Mouse (Mus musculus): ENCODE results near the gene Slc41a1.

The Slc41a1 gene

DNA sequence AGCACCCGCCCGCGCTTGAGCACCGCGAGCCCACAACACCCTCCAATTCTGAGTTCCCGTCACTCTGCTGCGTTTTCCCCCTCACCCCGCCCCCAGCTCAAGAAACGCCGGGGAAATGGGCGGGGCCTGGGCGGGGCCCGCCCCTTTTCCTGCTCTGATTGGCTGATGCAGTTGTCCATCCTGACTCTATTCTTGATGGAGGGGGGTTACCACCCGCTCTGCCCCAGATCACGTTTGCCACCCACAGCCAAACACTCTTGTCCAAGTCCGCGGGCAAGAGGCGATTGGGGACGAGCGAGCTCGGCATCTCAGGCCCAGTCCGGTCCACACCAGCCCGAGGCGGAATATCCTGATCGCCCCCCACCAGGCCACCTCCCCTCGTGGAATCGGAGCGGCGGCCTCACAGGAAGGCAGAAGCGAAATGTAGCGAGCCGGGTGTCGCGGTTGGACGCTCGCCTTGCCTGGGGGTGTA is 530 bp downstream of the Slc41a1 start:
- DNase-seq (ENCODE audit: low spot score) = peak; percentile 96

DNA sequence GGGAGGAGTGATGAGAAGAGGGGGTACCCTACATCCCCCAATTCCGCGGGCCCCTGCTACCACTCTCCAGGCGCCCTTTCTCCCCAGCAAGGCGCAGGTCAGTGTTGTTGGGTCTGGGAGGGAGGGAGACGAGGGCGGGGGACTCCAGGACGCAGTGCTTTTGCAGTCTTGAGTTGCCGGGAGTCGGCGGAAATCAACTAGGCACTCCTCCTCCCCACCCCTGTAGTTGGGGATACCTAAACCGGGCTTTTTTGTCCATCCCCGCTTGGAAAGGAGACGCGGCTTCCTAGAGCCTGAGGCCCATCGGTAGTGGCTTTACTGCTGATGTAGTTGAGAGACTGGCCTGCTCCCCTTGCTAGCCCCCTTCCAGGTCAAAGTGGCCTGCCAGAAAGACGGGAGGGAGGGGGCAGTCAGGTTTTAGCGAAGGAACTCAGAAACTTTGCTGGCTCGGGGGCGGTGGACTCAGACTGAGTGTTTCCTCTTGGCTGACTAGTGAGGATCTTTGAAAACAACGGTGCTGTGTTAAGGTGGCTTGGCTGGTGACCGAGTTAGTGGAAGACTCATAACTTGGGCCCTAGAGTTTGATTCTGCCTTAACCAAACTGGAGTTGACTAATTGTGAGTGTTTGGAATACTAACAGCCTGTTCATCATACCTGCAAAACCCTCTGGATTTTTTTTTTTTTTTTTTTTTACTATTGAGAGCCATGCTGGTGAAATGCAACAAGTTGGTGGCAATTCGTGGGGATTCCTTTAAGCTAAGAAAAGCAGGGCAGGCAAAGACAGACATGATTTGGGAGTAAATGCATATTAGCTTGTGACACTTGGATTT is 1.2 kb downstream of the Slc41a1 start:
- peak; percentile 60 for DNase-seq (ENCODE audit: low spot score)

DNA sequence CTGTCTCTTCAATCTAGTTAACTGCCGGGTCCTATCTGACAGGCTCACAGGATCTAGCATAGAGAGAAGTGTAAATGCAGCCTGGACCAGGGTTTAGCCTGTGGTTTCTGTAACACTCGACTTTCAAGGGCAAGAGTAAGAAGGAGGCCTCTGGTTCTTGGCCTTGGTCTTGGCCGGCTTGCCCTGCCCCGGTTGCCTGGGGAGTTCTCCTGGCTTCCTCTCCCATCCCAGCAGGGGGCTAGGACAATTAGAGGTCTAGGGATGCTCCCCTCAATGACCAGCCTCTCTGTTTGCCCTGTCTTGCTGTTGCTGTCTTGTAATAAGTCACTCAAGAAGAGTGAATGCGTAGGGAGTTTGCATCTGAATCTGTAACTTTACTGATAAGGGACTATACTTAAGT is 2.0 kb downstream of the Slc41a1 start:
- no peak for DNase-seq (ENCODE audit: low spot score)

DNA sequence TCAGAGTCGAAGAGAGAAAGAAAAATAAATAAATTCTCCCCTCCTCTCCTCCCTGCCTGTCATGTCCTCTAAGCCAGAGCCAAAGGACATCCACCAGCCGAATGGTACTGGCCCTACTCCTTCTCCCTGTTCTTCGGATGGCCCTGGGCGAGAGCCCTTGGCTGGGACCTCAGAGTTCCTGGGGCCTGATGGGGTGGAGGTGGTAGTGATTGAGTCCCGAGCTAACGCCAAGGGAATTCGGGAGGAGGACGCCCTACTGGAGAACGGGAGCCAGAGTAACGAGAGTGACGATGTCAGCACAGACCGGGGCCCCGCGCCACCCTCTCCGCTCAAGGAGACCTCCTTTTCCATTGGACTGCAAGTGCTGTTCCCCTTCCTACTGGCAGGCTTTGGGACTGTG is 3.3 kb downstream of the Slc41a1 start:
- DNase-seq (ENCODE audit: low spot score) = no peak

DNA sequence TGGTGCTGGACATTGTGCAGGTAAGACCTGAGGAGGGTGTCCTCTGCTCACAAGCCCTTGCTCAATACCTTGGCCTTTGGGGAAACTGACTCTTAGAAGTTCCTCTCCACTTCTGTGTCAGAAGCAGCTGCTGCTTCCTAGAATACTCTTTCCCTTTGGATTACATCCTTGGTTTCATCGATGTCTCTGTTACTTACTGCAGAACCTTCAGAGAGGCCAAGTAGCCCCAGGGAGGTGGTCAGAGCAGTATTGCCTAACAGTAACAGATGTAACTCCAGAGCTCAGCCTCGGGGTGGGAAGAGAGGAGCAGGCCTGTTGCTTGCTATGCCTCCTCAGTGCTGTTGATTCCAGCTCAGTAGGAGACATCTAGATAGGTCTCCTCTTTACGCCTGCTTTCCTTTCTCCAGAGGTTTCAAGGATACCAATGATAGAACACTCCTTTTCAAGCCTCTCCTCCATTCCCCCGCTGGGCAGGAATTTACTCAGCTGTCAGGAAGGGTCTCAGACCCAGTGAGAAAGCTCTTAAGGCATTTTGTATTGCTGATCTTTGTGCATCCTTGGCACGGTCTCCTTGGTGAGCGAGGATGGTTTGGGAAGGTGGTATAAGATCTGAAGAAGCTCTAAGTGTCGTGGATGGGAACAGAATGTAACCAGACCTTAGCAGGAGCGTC is 3.8 kb downstream of the Slc41a1 start:
- DNase-seq (ENCODE audit: low spot score) = no peak

DNA sequence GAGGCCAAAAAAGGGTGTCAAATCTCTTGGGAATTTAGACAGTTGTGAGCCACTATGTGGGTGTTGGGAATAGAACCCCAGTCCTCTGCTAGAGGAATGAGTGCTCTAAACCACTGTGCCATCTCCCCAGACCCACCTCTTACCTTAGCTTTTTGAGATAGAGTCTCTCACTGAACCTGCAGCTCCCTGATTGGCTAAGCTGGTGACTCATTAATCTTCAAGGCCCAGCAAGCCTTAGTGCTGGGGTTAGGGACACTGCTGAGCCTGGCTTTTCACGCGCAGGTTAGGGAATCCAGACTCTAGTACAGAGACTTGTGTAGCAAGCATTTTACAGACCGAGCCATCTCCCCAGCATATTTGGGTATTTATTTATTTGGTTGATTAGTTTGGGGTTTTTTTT is 9.7 kb downstream of the Slc41a1 start:
- no peak for DNase-seq (ENCODE audit: low spot score)

DNA sequence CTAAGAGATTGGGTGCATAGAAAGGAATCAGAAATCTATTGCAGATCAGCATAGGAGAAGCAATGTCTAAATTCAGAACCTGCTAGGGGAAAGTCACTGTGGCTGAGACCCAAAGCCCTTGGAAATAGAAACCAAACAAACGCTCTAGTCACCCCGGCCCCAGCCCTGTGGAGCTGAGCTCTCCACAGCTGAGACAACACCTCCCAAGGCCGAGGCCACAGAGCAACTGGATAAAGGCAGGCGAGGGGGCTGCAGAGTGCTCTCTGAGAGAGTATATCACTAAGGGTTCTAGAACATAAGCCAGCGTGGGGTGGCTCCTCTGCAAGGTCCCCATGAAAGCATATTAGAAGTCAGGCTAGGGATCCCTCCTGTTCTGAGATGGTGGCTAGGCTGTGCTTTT is 11.2 kb downstream of the Slc41a1 start:
- no peak for DNase-seq (ENCODE audit: low spot score)

DNA sequence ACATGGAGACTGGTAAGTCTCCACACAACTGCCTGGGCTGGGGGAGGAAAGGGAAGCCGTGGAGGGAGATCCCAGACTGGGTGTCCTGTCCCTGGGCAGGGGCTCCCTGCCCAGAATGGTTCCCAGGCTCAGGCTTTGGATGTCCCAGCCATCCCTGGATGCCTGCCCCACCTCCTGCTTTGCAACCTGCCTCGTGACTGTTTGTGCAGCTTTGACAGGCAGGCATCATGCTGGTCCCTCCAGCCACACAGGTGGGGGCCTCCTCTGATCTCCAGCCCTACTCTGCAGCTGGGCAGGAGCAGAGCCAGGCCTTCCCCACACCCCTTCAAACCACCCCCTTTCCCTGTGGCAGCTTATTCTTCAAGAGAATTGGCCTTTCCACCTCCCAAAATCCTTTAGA is 12.0 kb downstream of the Slc41a1 start:
- DNase-seq (ENCODE audit: low spot score) = no peak

DNA sequence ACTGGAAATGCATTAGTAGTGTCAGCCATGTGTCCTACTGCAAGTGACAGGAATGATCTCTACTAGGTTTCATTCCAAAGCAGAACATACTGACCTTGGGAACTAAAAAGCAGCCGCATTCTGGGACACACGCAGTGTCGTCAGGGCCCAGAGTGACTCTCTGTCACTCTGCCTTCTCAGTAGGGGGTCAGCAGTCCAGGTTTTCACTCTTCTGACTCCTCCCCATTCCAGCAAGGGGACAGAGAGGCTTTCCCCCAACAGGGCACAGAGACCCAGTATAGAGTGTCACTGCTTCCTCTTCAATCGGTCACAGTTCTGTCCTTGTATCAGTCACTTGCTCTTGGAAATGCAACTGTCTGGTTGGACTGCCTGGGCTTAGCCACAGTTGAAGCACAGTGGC is 14.9 kb downstream of the Slc41a1 start:
- DNase-seq (ENCODE audit: low spot score) = no peak

DNA sequence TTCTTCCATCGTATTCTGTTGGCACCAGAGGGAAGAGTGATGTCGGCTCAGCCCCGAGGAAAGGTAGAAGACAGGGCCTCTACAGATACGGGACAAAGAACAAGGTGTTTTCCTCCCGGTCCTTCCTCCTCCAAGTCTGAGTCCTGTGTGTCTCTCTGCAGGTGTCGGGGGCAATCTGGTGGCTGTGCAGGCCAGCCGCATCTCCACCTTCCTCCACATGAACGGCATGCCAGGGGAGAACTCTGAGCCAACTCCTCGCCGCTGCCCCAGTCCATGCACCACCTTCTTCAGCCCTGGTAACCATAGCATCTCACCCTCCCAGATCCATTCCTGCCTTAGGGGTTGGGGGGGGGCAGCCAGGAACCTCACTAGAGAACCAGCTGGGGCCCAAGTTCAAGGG is 16.5 kb downstream of the Slc41a1 start:
- DNase-seq (ENCODE audit: low spot score) = no peak

DNA sequence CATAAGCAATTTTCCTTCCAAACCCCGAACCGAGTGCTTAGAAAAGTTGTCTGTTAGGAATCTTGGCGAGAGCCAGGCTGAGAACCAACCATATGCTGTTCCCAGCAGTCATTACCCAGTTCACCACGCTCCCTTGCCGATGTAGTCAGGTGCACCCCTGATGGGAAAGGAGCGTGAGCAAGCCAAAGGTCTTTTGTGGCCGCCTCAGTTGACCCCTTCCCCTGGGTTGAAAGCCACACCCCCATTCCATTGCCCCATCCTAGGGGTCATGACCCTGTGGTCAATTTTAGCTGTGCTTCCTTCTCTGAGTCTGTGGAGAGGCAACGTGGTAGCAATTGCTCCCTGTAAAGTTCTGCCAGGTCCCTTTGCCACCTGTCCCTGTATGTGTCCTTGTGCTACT is 17.6 kb downstream of the Slc41a1 start:
- DNase-seq (ENCODE audit: low spot score) = no peak

DNA sequence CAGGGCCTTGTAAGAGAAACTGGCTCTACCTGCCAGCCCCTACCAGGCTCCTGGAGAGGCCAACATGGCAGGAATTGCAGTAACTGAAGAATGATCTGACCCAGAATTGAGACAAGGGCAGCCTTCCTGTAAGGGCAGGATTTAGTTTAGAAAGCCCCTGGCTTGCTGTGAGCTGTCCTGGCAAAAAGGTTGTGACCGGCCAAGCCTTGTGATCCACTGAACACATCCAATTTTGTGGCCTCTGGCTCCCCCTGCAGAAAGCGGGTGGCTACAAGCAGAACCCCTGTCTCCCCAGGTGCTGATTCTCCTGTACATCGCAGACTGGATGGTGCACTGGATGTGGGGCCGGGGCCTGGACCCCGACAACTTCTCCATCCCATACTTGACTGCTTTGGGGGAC is 19.0 kb downstream of the Slc41a1 start:
- DNase-seq (ENCODE audit: low spot score) = peak; percentile 76

DNA sequence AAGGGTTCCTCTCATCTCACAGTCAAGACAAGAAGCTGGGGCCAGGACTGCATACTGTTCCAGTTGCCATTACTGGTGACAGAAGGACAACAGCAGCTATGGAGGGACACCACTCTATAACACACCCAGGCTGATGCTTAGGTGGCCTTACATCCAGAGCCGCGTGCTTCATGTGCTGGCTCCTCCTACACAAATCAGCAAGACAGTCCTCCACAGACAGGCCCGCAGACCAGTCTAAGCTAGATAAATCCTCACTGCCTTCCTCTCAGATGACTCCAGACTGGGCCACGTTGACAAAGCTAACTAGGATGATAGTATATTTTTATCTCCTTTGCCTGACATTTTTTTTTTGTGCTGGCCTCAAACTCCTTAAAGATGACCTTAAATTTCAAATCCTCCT is 34.5 kb downstream of the Slc41a1 start:
- DNase-seq (ENCODE audit: low spot score) = no peak

DNA sequence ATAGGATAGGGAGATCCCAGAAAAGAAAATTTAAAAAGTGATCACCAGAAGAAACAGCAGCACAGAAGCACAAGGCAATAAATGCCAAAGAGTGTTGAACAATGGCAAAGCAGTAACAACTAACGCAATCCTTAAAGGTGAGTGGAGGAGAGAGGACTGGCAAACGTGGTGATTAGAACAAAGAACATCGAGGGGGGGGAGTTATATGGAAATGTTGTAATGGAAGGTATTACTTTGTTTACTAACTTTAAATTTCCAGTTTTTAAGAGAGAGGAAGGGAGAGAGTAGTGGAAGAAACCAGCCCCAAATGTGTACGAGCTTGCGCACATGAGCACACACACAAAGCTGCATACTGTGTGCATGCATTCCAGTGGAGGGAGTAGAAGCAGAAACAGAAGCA is 38.3 kb downstream of the Slc41a1 start:
- DNase-seq (ENCODE audit: low spot score) = no peak

DNA sequence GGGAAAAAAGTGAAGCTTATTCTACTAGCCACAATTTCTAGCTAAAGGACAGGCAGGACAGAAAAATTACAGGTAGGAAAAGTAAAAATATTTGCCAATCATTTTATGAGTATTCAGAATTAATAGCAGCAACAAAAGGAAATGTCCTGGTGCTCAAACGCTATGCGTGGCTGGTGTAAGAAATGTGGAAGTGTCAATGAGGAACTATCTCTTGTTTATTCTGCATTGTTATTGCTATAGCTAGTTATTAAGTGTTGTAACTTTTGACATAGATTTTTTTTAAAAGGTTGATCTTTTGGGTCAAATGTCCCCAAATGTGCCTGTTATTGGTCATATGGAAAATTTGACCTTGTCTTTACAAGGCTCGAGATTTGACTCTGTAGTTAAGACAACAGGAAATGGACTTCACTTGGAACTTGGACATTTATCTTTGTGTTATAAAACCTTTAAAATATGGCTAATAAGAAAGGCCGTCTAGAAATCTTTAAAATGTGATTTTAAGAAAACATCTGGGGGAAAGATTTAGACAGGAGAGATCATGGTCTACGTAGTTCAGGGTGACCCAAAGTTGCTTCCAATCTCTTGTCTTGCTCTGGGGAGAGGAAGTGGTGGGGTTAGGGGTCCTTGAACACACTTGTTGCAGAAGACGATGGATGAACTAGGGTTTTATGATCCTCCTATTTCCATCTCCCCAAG is 39.2 kb downstream of the Slc41a1 start:
- no peak for DNase-seq (ENCODE audit: low spot score)

DNA sequence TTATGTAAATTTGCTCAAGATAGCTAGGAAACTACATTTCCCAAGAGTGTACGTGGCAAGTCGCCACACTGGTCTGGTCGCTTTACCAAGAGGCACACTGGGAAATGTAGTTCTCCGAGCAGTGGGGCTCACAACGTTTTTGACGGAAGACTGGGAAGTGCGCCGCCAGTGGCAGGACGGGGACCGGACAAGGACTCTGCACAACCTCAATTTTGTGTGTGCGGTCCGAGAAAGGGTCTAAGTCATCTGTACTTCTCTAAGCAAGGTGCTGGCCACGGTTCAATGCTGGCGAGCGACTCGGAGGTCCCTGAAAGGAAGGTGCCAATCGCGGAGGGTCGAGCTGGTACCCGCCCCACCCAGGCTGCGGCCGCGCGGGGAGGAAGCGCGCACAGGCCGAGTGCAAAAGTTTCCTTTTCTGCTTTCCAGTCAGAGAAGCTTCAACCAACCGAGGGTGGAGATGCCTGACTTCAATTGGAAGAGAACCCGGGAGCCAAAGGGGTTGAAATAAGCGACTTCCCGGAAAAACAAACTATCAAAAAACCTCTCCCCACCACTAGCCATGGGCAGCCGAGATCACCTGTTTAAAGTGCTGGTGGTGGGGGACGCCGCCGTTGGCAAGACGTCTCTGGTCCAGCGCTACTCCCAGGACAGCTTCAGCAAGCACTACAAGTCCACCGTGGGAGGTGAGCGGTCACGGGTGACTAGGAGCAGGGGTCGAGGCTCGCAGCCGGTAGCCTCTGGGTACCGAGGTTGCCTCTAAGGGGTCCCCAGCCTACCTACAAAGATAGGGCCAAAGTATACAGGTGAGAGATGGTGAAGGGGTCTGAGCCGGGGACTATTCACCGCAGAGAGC is 40.0 kb downstream of the Slc41a1 start, which contains the start of gene Rab29:
TSS of gene Rab29 (plus strand) at position 132 of the 853 bp plus-strand sequence.
- peak; percentile 95 for DNase-seq (ENCODE audit: low spot score)

DNA sequence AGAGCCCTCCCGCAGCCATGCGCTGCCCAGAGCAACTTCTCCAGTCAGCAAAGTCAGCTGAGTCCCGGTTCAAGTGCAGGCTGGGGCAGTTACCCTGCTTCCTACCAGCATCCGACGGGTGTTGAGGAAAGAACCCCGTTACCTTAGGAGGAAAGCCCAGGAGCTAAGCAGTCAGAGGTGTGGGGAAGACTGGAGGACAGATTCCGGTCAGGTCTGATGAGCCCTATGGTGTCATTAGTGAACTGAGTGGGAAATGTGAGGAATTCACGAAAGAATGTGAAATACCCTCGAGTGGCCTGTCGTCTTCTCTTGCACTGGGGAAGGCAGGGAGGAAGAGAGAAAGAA is 40.6 kb downstream of the Slc41a1 start:
- DNase-seq (ENCODE audit: low spot score) = no peak

DNA sequence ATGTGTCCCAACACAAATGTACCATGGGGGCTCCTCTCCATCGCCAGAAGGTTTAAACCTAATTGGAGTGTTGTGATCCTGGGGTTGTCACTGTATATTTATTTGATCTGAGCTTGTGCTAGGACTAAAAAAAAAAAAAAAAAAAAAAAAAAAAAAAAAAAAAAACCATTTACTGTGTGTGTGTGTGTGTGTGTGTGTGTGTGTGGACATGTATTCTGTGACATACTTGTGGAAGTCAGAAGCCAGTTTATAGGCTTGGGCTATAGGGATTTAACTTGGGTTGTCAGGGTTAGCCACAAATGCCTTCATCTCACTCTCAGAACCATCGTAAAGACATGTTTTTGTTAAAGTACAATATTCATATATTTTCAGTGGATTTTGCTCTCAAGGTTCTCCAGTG is 42.3 kb downstream of the Slc41a1 start:
- DNase-seq (ENCODE audit: low spot score) = no peak

DNA sequence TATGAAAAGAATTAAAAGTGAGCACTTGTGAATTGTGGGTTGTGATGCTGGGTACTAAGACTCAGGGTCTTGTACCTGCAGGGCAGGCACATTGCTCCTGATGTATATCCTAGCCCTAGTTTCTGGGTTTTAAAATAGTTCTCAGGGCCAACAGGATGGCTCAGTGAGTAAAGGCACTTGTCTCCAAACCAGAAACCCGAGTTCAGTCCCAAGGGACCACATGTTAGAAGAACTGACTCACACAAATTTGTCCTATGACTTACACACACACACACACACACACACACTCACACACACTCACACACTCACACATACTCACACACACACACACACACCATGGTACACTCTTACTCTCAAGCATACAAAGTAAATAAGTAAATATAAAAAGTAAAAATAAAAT is 45.6 kb downstream of the Slc41a1 start:
- no peak for DNase-seq (ENCODE audit: low spot score)

DNA sequence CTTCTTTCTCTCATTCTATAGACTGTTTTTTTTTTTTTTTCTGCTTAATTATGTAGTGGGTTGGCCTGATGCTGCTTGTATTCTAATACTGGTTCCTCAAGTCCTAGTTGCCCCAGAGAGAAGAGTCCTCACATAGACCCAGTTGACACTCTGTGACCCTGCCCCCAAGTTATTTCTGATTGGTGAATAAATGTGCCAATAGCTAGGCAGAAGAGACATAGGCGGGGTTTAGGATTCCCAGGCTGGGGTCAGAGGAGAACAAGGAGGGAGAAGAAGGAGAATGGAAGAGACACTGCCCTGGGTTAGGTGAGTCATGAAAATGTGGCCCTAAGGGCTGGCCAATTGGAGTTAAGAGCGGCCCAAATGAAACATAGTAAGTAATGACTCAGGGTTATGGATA is 52.5 kb downstream of the Slc41a1 start:
- DNase-seq (ENCODE audit: low spot score) = no peak

DNA sequence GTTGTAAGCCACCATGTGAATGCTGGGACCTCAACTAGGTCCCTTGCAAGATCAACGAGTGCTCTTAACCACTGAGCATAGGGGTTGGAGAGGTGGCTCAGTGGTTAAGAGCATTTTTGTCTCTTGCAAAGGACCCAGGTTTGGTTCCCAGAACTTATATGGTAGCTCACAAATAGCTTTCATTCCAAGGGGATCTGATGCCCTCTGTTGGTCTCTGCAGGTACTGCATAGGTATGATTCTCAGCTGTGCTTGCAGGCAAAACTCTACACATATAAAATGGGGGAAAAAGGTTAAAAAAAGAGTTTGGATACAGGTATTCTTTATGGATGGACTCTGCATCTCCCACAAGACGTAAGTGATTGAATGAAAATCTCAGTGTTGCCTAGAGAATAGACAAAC is 55.5 kb downstream of the Slc41a1 start:
- DNase-seq (ENCODE audit: low spot score) = no peak

DNA sequence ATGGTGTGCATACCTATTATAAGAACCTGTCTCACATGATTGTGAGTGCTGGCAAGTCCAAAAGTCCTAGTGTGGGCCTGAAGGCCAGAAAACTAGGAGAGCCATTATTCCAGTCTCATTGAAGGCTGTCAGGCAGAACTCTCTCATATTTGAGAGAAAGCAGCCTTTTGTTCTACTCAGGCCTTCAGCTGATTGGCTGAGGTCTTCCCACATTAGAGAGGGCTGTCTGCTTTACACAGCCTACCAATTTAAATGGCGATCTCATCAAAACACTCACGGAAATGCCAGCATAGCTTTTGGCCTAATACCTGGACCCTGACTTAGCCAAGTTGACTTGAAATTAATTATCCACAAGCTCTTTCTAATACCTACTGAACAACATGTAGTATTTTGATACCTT is 58.9 kb downstream of the Slc41a1 start:
- DNase-seq (ENCODE audit: low spot score) = no peak

All from testis, postnatal 10 days (tissue).